Mouse (Mus musculus): Measurements from ENCODE around the gene Lrp6.

Gene Lrp6

GRCm38 (mm10) chr6:134566818-134567485 lies at the start of gene Lrp6:
Gene Lrp6 (minus strand): TSS chr6:134566965.
- DNase-seq (ENCODE audit: extremely low spot score) = peak; percentile 90

- peak; percentile 79 for DNase-seq (ENCODE audit: extremely low spot score)
Measured at GRCm38 (mm10) chr6:134614723-134615648, 48.2 kb upstream of the Lrp6 start.

- no peak for DNase-seq (ENCODE audit: extremely low spot score)
Measured at GRCm38 (mm10) chr6:134614322-134614721, 47.6 kb upstream of the Lrp6 start.

GRCm38 (mm10) chr6:134611896-134612295 lies 45.1 kb upstream of the Lrp6 start:
- DNase-seq (ENCODE audit: extremely low spot score) = no peak

GRCm38 (mm10) chr6:134610380-134610779 lies 43.6 kb upstream of the Lrp6 start:
- DNase-seq (ENCODE audit: extremely low spot score) = no peak

- peak; percentile 43 for DNase-seq (ENCODE audit: extremely low spot score)
Measured at GRCm38 (mm10) chr6:134606949-134607746, 40.4 kb upstream of the Lrp6 start.

GRCm38 (mm10) chr6:134606540-134606939 lies 39.8 kb upstream of the Lrp6 start:
- DNase-seq (ENCODE audit: extremely low spot score) = no peak

- no peak for DNase-seq (ENCODE audit: extremely low spot score)
Measured at GRCm38 (mm10) chr6:134605196-134605595, 38.4 kb upstream of the Lrp6 start.

GRCm38 (mm10) chr6:134602371-134603003 lies 35.7 kb upstream of the Lrp6 start:
- DNase-seq (ENCODE audit: extremely low spot score) = no peak

- DNase-seq (ENCODE audit: extremely low spot score) = no peak
Measured at GRCm38 (mm10) chr6:134601766-134602165, 35.0 kb upstream of the Lrp6 start.

GRCm38 (mm10) chr6:134601130-134601529 lies 34.4 kb upstream of the Lrp6 start:
- no peak for DNase-seq (ENCODE audit: extremely low spot score)

GRCm38 (mm10) chr6:134599239-134599638 lies 32.5 kb upstream of the Lrp6 start:
- no peak for DNase-seq (ENCODE audit: extremely low spot score)

GRCm38 (mm10) chr6:134597651-134598229 lies 31.0 kb upstream of the Lrp6 start:
- no peak for DNase-seq (ENCODE audit: extremely low spot score)

GRCm38 (mm10) chr6:134594569-134595442 lies 28.0 kb upstream of the Lrp6 start:
- no peak for DNase-seq (ENCODE audit: extremely low spot score)

GRCm38 (mm10) chr6:134591614-134592013 lies 24.8 kb upstream of the Lrp6 start:
- DNase-seq (ENCODE audit: extremely low spot score) = no peak

GRCm38 (mm10) chr6:134586241-134586640 lies 19.5 kb upstream of the Lrp6 start:
- no peak for DNase-seq (ENCODE audit: extremely low spot score)

- no peak for DNase-seq (ENCODE audit: extremely low spot score)
Measured at GRCm38 (mm10) chr6:134584616-134585015, 17.9 kb upstream of the Lrp6 start.

- DNase-seq (ENCODE audit: extremely low spot score) = no peak
Measured at GRCm38 (mm10) chr6:134582110-134582509, 15.3 kb upstream of the Lrp6 start.

- no peak for DNase-seq (ENCODE audit: extremely low spot score)
Measured at GRCm38 (mm10) chr6:134579506-134579905, 12.7 kb upstream of the Lrp6 start.

GRCm38 (mm10) chr6:134578039-134578438 lies 11.3 kb upstream of the Lrp6 start:
- no peak for DNase-seq (ENCODE audit: extremely low spot score)
